Mouse (Mus musculus): ENCODE measurements around the gene Fuz. TPM values are rescaled to one million over a fixed set of nuclear protein-coding genes. Genes with fewer than 3 reads are reported as not detected.
A peak's percentile ranks its signal among the peaks of the same experiment; 100 is the strongest.

The Fuz gene
- polyA plus RNA-seq, 2 experiments = 21.7 to 48.7 TPM

DNA sequence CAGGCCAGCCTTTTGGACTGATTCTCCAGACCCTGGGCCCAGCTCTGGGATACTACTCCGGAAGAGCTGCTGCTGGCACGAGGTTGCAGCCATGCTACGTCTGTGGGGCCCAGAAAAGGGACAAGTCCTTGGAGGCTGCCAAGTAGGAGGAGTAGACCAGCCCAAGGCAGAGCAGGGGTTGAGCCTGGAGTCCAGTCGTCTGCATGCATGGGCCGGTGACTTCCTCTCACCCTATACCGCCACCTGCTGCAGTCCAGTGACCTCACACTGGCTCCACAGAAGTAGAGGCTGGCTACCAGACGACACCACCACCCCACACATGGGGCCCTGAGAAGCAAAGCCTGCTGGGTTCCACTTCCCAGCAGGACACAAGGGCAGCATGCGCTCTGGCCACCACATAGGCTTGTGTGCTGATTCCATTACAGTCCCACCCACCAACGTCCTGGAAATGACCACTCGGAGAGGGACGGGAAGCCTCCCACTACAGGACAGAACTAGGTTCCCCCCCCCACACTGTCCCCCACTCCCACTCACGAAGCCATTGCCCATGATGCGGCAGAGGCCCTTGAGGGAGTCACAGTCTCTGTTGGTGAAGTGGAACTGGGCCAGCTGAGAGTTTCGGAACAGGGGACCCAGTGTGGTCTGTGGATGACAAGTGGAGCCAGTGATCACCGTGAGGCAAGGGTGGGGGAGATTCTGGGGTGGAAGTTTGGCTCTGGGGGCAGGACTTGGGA, 29.4 kb upstream of the Fuz start:
- DNase-seq (ENCODE audit: low spot score) = peak; percentile 48
- H3K4me3 ChIP-seq (replicated peaks; ENCODE audit: low read length) = peak overlapping the region; percentile 98; the same call in 1 of the 2 replicates
- peak overlapping the region; percentile 94 for H3K4me2 ChIP-seq (replicated peaks; ENCODE audit: low read depth, low read length, severe bottlenecking)
- H3K27me3 ChIP-seq (ENCODE audit: control insufficient read depth, insufficient read depth, low read length) = no peaks in the 10 kb centered on the region
- H3K36me3 ChIP-seq (ENCODE audit: control insufficient read depth, insufficient read depth, low read length) = peaks cover 55% of the 10 kb centered on the region
- H3K9me3 ChIP-seq (ENCODE audit: control insufficient read depth, low read length) = no peaks in the 10 kb centered on the region
- peaks cover 40% of the 10 kb centered on the region for H3K4me1 ChIP-seq (ENCODE audit: control insufficient read depth, insufficient read depth, low read length)
- H3K27ac ChIP-seq (replicated peaks; ENCODE audit: low read depth, low read length) = no peak overlapping the region
- WGBS = 65% methylated on average over 13 of the region's 15 CpGs
- H3K9ac ChIP-seq (ENCODE audit: low read depth, low read length, severe bottlenecking) = peak overlapping the region; percentile 36; the same call in 1 of the 2 replicates
- no peak for ATAC-seq (ENCODE audit: low FRiP score, low read depth)
- TF ChIP-seq POLR2A (IDR thresholded peaks at IDR 0.05; ENCODE audit: borderline replicate concordance, extremely low read depth, insufficient read depth, insufficient read length) = no peak

GRCm38 (mm10) chr7:44867010-44867702, 28.7 kb upstream of the Fuz start:
- peak overlapping the region; percentile 98 for H3K4me3 ChIP-seq (replicated peaks; ENCODE audit: low read length)
- H3K36me3 ChIP-seq (ENCODE audit: control insufficient read depth, insufficient read depth, low read length) = peaks cover 49% of the 10 kb centered on the region
- 69% methylated on average over 17 of the region's 19 CpGs for WGBS
- H3K27me3 ChIP-seq (ENCODE audit: control insufficient read depth, insufficient read depth, low read length) = no peaks in the 10 kb centered on the region
- no peak overlapping the region for H3K27ac ChIP-seq (replicated peaks; ENCODE audit: low read depth, low read length)
- no peaks in the 10 kb centered on the region for H3K9me3 ChIP-seq (ENCODE audit: control insufficient read depth, low read length)
- DNase-seq (ENCODE audit: low spot score) (no peak), ATAC-seq (ENCODE audit: low FRiP score, low read depth) (no peak)
- peaks cover 40% of the 10 kb centered on the region for H3K4me1 ChIP-seq (ENCODE audit: control insufficient read depth, insufficient read depth, low read length)
- peak overlapping the region; percentile 100 for H3K9ac ChIP-seq (ENCODE audit: low read depth, low read length, severe bottlenecking)
- no peak for TF ChIP-seq POLR2A (IDR thresholded peaks at IDR 0.05; ENCODE audit: borderline replicate concordance, extremely low read depth, insufficient read depth, insufficient read length)
- H3K4me2 ChIP-seq (replicated peaks; ENCODE audit: low read depth, low read length, severe bottlenecking) = peak overlapping the region; percentile 94

DNA sequence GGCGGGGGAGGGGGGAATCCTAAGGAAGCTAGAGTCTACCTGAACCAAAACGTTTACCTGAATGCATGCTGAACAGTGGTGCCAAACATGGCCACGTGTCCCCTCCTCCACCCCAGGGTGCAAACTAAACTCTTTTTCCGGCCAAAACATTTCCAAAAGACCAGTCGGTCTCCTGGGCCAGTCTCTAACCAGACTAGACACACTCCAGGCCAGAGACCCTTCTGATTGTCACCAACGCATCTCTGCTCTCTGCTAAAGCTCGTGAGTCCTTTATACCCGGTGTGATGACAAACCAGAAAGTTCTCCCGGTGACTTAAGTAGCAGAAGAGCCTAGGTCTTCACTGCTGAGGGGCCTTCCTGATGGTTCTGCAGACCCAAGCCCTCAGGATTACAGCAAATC, 28.1 kb upstream of the Fuz start:
- Histone ChIP-seq H3K9ac (ENCODE audit: low read depth, low read length, severe bottlenecking) (peak overlapping the region; percentile 100), H3K4me1 (ENCODE audit: control insufficient read depth, insufficient read depth, low read length) (peaks cover 40% of the 10 kb centered on the region), H3K27me3 (ENCODE audit: control insufficient read depth, insufficient read depth, low read length) (no peaks in the 10 kb centered on the region), H3K36me3 (ENCODE audit: control insufficient read depth, insufficient read depth, low read length) (peaks cover 42% of the 10 kb centered on the region), H3K4me3 (replicated peaks; ENCODE audit: low read length) (peak overlapping the region; percentile 98), H3K4me2 (replicated peaks; ENCODE audit: low read depth, low read length, severe bottlenecking) (peak overlapping the region; percentile 94), H3K9me3 (ENCODE audit: control insufficient read depth, low read length) (no peaks in the 10 kb centered on the region), H3K27ac (replicated peaks; ENCODE audit: low read depth, low read length) (no peak overlapping the region)
- ATAC-seq (ENCODE audit: low FRiP score, low read depth) (no peak), DNase-seq (ENCODE audit: low spot score) (no peak)
- no peak for TF ChIP-seq POLR2A (IDR thresholded peaks at IDR 0.05; ENCODE audit: borderline replicate concordance, extremely low read depth, insufficient read depth, insufficient read length)
- 54% methylated on average over 9 of the region's 9 CpGs for WGBS

DNA sequence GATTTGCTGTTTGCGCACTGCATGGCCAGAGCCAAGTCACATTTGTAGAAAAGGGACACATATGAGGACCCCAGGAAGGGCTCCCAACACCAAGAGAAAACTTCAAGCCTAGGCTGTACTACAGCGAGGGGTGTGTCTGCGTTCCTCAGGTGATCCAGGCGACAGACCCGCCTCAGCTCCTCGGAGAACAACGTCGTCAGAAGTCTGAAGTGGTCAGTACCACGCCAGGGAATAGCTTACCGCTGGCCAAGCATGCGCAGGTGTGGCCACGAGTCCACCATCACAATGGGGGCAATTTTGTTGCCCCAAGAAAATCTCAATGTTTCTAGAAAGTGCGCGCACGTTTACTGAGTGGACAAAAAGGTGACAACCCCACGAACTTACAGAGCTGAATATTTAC, 27.4 kb upstream of the Fuz start:
- Histone ChIP-seq H3K9me3 (ENCODE audit: control insufficient read depth, low read length) (no peaks in the 10 kb centered on the region), H3K4me1 (ENCODE audit: control insufficient read depth, insufficient read depth, low read length) (peaks cover 40% of the 10 kb centered on the region), H3K4me3 (replicated peaks; ENCODE audit: low read length) (peak overlapping the region; percentile 98), H3K27ac (replicated peaks; ENCODE audit: low read depth, low read length) (peak overlapping the region; percentile 100), H3K9ac (ENCODE audit: low read depth, low read length, severe bottlenecking) (peak overlapping the region; percentile 100), H3K36me3 (ENCODE audit: control insufficient read depth, insufficient read depth, low read length) (peaks cover 36% of the 10 kb centered on the region), H3K4me2 (replicated peaks; ENCODE audit: low read depth, low read length, severe bottlenecking) (peak overlapping the region; percentile 94), H3K27me3 (ENCODE audit: control insufficient read depth, insufficient read depth, low read length) (no peaks in the 10 kb centered on the region)
- WGBS = 5% methylated on average over 16 of the region's 16 CpGs
- DNase-seq (ENCODE audit: low spot score) (no peak), ATAC-seq (ENCODE audit: low FRiP score, low read depth) (no peak)
- no peak for TF ChIP-seq POLR2A (IDR thresholded peaks at IDR 0.05; ENCODE audit: borderline replicate concordance, extremely low read depth, insufficient read depth, insufficient read length)

- Histone ChIP-seq H3K9me3 (ENCODE audit: control insufficient read depth, low read length) (no peaks in the 10 kb centered on the region), H3K4me2 (replicated peaks; ENCODE audit: low read depth, low read length, severe bottlenecking) (peak overlapping the region; percentile 94), H3K9ac (ENCODE audit: low read depth, low read length, severe bottlenecking) (peak overlapping the region; percentile 100), H3K4me3 (replicated peaks; ENCODE audit: low read length) (peak overlapping the region; percentile 98), H3K27ac (replicated peaks; ENCODE audit: low read depth, low read length) (peak overlapping the region; percentile 100), H3K27me3 (ENCODE audit: control insufficient read depth, insufficient read depth, low read length) (no peaks in the 10 kb centered on the region), H3K4me1 (ENCODE audit: control insufficient read depth, insufficient read depth, low read length) (peaks cover 40% of the 10 kb centered on the region), H3K36me3 (ENCODE audit: control insufficient read depth, insufficient read depth, low read length) (peaks cover 29% of the 10 kb centered on the region)
- ATAC-seq (ENCODE audit: low FRiP score, low read depth) = peak; percentile 66
- under 1% methylated on average over 70 of the region's 108 CpGs for WGBS
- TF ChIP-seq POLR2A (IDR thresholded peaks at IDR 0.05; ENCODE audit: borderline replicate concordance, extremely low read depth, insufficient read depth, insufficient read length) = peak; percentile 42; the same call in 1 of the 2 replicates
- DNase-seq (ENCODE audit: low spot score) = peak; percentile 81
Measured at GRCm38 (mm10) chr7:44868919-44869696, 26.8 kb upstream of the Fuz start.
